Mouse (Mus musculus): ENCODE results near the gene Lca5. TPM values are rescaled to one million over a fixed set of nuclear protein-coding genes. Genes with fewer than 3 reads are reported as not detected.
A peak's percentile ranks its signal among the peaks of the same experiment; 100 is the strongest.

Lca5 gene
- polyA plus RNA-seq, 1 experiment from 2014 or later = 2.9 TPM

- WGBS = 83% methylated on average over 4 of the region's 4 CpGs
- no peak overlapping the region for H3K27ac ChIP-seq (ENCODE audit: low read depth, low read length)
These were observed 41.4 kb upstream of the Lca5 start for GRCm38 (mm10) chr9:83482176-83482949.

GRCm38 (mm10) chr9:83469871-83470270 is 28.9 kb upstream of the Lca5 start:
- no peak overlapping the region for H3K27ac ChIP-seq (ENCODE audit: low read depth, low read length)
- no peak overlapping the region for H3K4me3 ChIP-seq (ENCODE audit: low read depth, low read length)
- H3K27me3 ChIP-seq (replicated peaks; ENCODE audit: control insufficient read depth, insufficient read depth, low read length) = no peaks in the 10 kb centered on the region
- no peaks in the 10 kb centered on the region for H3K9me3 ChIP-seq (ENCODE audit: control insufficient read depth)
- 71% methylated on average over 2 of the region's 2 CpGs for WGBS
- no peak for ATAC-seq
- TF ChIP-seq CTCF (IDR thresholded peaks at IDR 0.05; ENCODE audit: low read depth) = no peak
- no peak overlapping the region for H3K9ac ChIP-seq (ENCODE audit: low read depth, low read length)
- H3K4me1 ChIP-seq (replicated peaks; ENCODE audit: control insufficient read depth, insufficient read depth, low read length) = no peaks in the 10 kb centered on the region
- no peaks in the 10 kb centered on the region for H3K36me3 ChIP-seq (ENCODE audit: control insufficient read depth, insufficient read depth)
- H3K4me2 ChIP-seq (replicated peaks; ENCODE audit: low read depth) = no peak overlapping the region

More at GRCm38 (mm10) chr9:83482176-83482949, 41.4 kb upstream of the Lca5 start:
- no peak for ATAC-seq
- Histone ChIP-seq H3K9ac (ENCODE audit: low read depth, low read length) (no peak overlapping the region), H3K4me1 (replicated peaks; ENCODE audit: control insufficient read depth, insufficient read depth, low read length) (no peaks in the 10 kb centered on the region), H3K4me3 (ENCODE audit: low read depth, low read length) (no peak overlapping the region), H3K27me3 (replicated peaks; ENCODE audit: control insufficient read depth, insufficient read depth, low read length) (no peaks in the 10 kb centered on the region), H3K36me3 (ENCODE audit: control insufficient read depth, insufficient read depth) (no peaks in the 10 kb centered on the region), H3K9me3 (ENCODE audit: control insufficient read depth) (no peaks in the 10 kb centered on the region), H3K4me2 (replicated peaks; ENCODE audit: low read depth) (no peak overlapping the region)
- no peak for TF ChIP-seq CTCF (IDR thresholded peaks at IDR 0.05; ENCODE audit: low read depth)

GRCm38 (mm10) chr9:83447771-83448170 is 6.8 kb upstream of the Lca5 start:
- Histone ChIP-seq H3K4me1 (replicated peaks; ENCODE audit: control insufficient read depth, insufficient read depth, low read length) (no peaks in the 10 kb centered on the region), H3K9me3 (ENCODE audit: control insufficient read depth) (no peaks in the 10 kb centered on the region), H3K36me3 (ENCODE audit: control insufficient read depth, insufficient read depth) (no peaks in the 10 kb centered on the region), H3K4me3 (ENCODE audit: low read depth, low read length) (peak overlapping the region; percentile 33), H3K9ac (ENCODE audit: low read depth, low read length) (no peak overlapping the region), H3K27me3 (replicated peaks; ENCODE audit: control insufficient read depth, insufficient read depth, low read length) (no peaks in the 10 kb centered on the region), H3K27ac (ENCODE audit: low read depth, low read length) (no peak overlapping the region), H3K4me2 (replicated peaks; ENCODE audit: low read depth) (peak overlapping the region; percentile 61)
- WGBS = 2% methylated on average over 22 of the region's 22 CpGs
- peak; percentile 47 for ATAC-seq
- TF ChIP-seq CTCF (IDR thresholded peaks at IDR 0.05; ENCODE audit: low read depth) = no peak

- H3K9ac ChIP-seq (ENCODE audit: low read depth, low read length) = no peak overlapping the region
- peak overlapping the region; percentile 61 for H3K4me2 ChIP-seq (replicated peaks; ENCODE audit: low read depth)
- no peak overlapping the region for H3K27ac ChIP-seq (ENCODE audit: low read depth, low read length)
- no peak for ATAC-seq
- H3K27me3 ChIP-seq (replicated peaks; ENCODE audit: control insufficient read depth, insufficient read depth, low read length) = no peaks in the 10 kb centered on the region
- H3K9me3 ChIP-seq (ENCODE audit: control insufficient read depth) = no peaks in the 10 kb centered on the region
- peak overlapping the region; percentile 33 for H3K4me3 ChIP-seq (ENCODE audit: low read depth, low read length)
- no peak for TF ChIP-seq CTCF (IDR thresholded peaks at IDR 0.05; ENCODE audit: low read depth)
- WGBS = 56% methylated on average over 9 of the region's 9 CpGs
- H3K4me1 ChIP-seq (replicated peaks; ENCODE audit: control insufficient read depth, insufficient read depth, low read length) = no peaks in the 10 kb centered on the region
- H3K36me3 ChIP-seq (ENCODE audit: control insufficient read depth, insufficient read depth) = no peaks in the 10 kb centered on the region
These were observed 6.2 kb upstream of the Lca5 start for GRCm38 (mm10) chr9:83447176-83447575.

GRCm38 (mm10) chr9:83437621-83438020 is 3.3 kb downstream of the Lca5 start:
- Histone ChIP-seq H3K9ac (ENCODE audit: low read depth, low read length) (no peak overlapping the region), H3K4me3 (ENCODE audit: low read depth, low read length) (no peak overlapping the region), H3K9me3 (ENCODE audit: control insufficient read depth) (no peaks in the 10 kb centered on the region), H3K27ac (ENCODE audit: low read depth, low read length) (no peak overlapping the region), H3K36me3 (ENCODE audit: control insufficient read depth, insufficient read depth) (no peaks in the 10 kb centered on the region), H3K27me3 (replicated peaks; ENCODE audit: control insufficient read depth, insufficient read depth, low read length) (no peaks in the 10 kb centered on the region), H3K4me1 (replicated peaks; ENCODE audit: control insufficient read depth, insufficient read depth, low read length) (no peaks in the 10 kb centered on the region; the same call in 1 of the 2 replicates), H3K4me2 (replicated peaks; ENCODE audit: low read depth) (no peak overlapping the region)
- 80% methylated on average over 5 of the region's 5 CpGs for WGBS
- no peak for ATAC-seq
- TF ChIP-seq CTCF (IDR thresholded peaks at IDR 0.05; ENCODE audit: low read depth) = no peak

GRCm38 (mm10) chr9:83434489-83434888 is 6.4 kb downstream of the Lca5 start:
- 65% methylated on average over 4 of the region's 4 CpGs for WGBS
- H3K4me2 ChIP-seq (replicated peaks; ENCODE audit: low read depth) = no peak overlapping the region
- no peak overlapping the region for H3K4me3 ChIP-seq (ENCODE audit: low read depth, low read length)
- no peak for ATAC-seq
- no peak for TF ChIP-seq CTCF (IDR thresholded peaks at IDR 0.05; ENCODE audit: low read depth)
- no peaks in the 10 kb centered on the region for H3K4me1 ChIP-seq (replicated peaks; ENCODE audit: control insufficient read depth, insufficient read depth, low read length)
- no peak overlapping the region for H3K27ac ChIP-seq (ENCODE audit: low read depth, low read length)
- H3K27me3 ChIP-seq (replicated peaks; ENCODE audit: control insufficient read depth, insufficient read depth, low read length) = no peaks in the 10 kb centered on the region
- no peaks in the 10 kb centered on the region for H3K9me3 ChIP-seq (ENCODE audit: control insufficient read depth)
- no peak overlapping the region for H3K9ac ChIP-seq (ENCODE audit: low read depth, low read length)
- no peaks in the 10 kb centered on the region for H3K36me3 ChIP-seq (ENCODE audit: control insufficient read depth, insufficient read depth)

Data from intestine, postnatal 0 days (tissue).